Mouse (Mus musculus) c-Kit-positive CD71-positive TER-119-positive erythroid progenitor cells, embryonic 14.5 days (primary cell): ENCODE data around the gene Phlda2.

Source experiments
- DNase-seq: peaks from one replicate; pipeline ENCODE4 v3.0.0-alpha.2; 2013; ENCODE audit warnings: low spot score

The Phlda2 gene

GRCm38 (mm10) chr7:143462516-143462915, 40.4 kb downstream of the Phlda2 start:
- DNase-seq, result no peak

GRCm38 (mm10) chr7:143461920-143462319, 41.0 kb downstream of the Phlda2 start:
- no peak for DNase-seq

GRCm38 (mm10) chr7:143461294-143461870, 41.6 kb downstream of the Phlda2 start:
- no peak for DNase-seq

DNA sequence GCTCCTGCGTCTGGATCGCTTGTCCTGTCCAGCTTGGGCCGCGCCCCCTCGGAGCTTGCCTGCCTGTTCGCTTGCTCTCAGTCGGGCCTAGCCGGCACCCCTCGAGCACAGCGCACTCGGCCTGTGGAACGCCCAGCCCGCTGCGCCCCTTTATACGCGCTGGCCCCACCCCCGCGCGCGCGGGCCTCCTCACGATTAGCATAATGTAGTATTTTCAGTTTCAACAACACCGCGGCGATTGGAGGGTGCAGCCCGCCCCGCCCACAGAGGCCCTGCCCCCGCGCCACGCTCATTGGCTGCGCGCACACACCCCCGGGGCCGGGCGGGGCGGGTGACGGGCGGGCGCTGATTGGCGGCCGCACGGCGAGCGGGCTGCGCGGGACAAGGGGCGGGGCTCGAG, 42.1 kb downstream of the Phlda2 start, which contains the start of gene Cdkn1c:
Cdkn1c (minus strand) TSS at position 177 of the 400 bp plus-strand sequence.
- DNase-seq, result peak; percentile 73

DNA sequence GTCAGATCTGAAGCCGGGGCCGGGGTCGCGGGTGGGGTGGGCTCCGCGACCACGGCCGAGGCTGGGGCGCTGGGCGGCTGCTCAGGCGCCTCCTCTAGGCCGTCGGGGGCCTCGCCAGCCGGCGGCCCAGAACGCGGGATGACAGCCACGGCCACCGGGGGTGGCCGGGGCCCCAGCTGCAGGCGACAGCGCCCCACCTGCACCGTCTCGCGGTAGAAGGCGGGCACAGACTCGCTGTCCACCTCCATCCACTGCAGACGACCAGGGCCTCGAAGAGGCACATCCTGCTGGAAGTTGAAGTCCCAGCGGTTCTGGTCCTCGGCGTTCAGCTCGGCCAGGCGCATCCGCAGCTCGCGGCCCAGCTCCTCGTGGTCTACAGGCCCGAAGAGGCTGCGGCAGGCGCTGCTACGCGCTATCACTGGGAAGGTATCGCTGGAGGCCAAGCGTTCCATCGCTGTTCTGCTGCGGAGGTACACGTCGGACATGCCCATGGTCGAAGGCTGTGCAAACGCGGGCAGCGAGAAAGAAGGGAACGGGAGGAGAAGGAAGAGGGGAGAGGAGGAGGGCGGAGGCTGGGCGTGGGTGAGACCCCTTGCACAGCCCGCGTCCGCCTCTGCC, 42.6 kb downstream of the Phlda2 start:
- no peak for DNase-seq

- no peak for DNase-seq
These were observed 43.4 kb downstream of the Phlda2 start for GRCm38 (mm10) chr7:143459332-143460211.

DNA sequence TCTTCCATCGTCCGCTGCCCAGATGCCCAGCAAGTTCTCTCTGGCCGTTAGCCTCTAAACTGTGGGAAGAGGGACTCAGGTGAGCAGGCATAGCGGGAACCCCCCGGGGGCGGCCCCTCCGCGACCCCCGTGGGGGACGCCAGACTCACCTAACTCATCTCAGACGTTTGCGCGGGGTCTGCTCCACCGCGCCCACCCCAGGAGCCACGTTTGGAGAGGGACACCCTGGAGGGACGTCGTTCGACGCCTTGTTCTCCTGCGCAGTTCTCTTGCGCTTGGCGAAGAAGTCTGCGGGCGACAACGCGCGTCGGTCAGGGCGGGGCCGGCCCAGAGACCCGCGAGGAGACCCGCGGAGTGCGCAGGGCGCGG, 44.0 kb downstream of the Phlda2 start:
- DNase-seq, result no peak
